20 mouse cellular contexts compared by ENCODE assay signal in genomic region chr7:27429135-27429534, GRCm38 (mm10). TPM values are rescaled to one million over a fixed set of nuclear protein-coding genes. Genes with fewer than 3 reads are reported as not detected.
A peak's percentile ranks its signal among the peaks of the same experiment; 100 is the strongest.
DNase-seq lines count a peak whose midpoint lies in the region; ATAC-seq and TF ChIP-seq lines count a peak whose summit lies in the region.
"Had no signal": no experiment of that assay in that cellular context is flagged by ENCODE, and none has a peak within 500 bp of the region (broad histone marks: within the 10 kb centered on the region; RNA-seq: fewer than 3 reads in every experiment).

No protein-coding gene starts in this region.

- H3K36me3 ChIP-seq in heart, adult 2 months (ENCODE audit: control insufficient read depth, insufficient read depth, low read length) = no peaks in the 10 kb centered on the region
- no peaks in the 10 kb centered on the region for H3K36me3 ChIP-seq in lung, embryonic 14.5 days (ENCODE audit: insufficient read depth)
- no peaks in the 10 kb centered on the region for H3K36me3 ChIP-seq in splenic B cell, adult 2 months (ENCODE audit: control insufficient read depth, insufficient read depth, low read length, poor library complexity, severe bottlenecking)
- H3K36me3 ChIP-seq: embryonic facial prominence, embryonic 13.5 days; G1E; hindbrain, embryonic 12.5 days; liver, embryonic 15.5 days; midbrain, embryonic 10.5 days had no signal

- TF ChIP-seq EP300 in heart, adult 2 months (IDR thresholded peaks at IDR 0.05; ENCODE audit: insufficient read depth, low read depth, low read length) = no peak

- H3K79me2 ChIP-seq in heart, adult 2 months (replicated peaks; ENCODE audit: control insufficient read depth, insufficient read depth, low read length) = no peaks in the 10 kb centered on the region

- TF ChIP-seq CTCF in heart, adult 2 months (IDR thresholded peaks at IDR 0.05) = peak; percentile 34
- peak; percentile 39 for TF ChIP-seq CTCF in lung, embryonic 14.5 days (IDR thresholded peaks at IDR 0.05; ENCODE audit: low read depth)
- TF ChIP-seq CTCF in Patski (IDR thresholded peaks at IDR 0.05) = peak; percentile 42

- POLR2A ChIA-PET in Patski (lab: Charles Lee) = no interaction called here

- no peak overlapping the region for H3K4me3 ChIP-seq in heart, adult 2 months
- H3K4me3 ChIP-seq in lung, embryonic 14.5 days (ENCODE audit: low read depth, low read length) = no peak overlapping the region
- H3K4me3 ChIP-seq: embryonic facial prominence, embryonic 13.5 days; hindbrain, embryonic 12.5 days; liver, embryonic 15.5 days; midbrain, embryonic 10.5 days had no signal

- intact Hi-C loops in heart, adult 2 months (cut with DNase I) = no loop called here

- in situ Hi-C loops in Patski (cut with MboI; ENCODE audit: low pct_unique_long_range_greater_than_20kb) = no loop called here

- no peak for ATAC-seq in lung, embryonic 14.5 days (ENCODE audit: insufficient read depth)
- ATAC-seq in Patski = no peak
- ATAC-seq: activated CD4-positive, CD25-positive, alpha-beta regulatory T cell, adult 4 months; intestine, embryonic 16.5 days had no signal

- H3K9me3 ChIP-seq in lung, embryonic 14.5 days (ENCODE audit: low read depth, low read length) = no peaks in the 10 kb centered on the region
- H3K9me3 ChIP-seq: liver, embryonic 15.5 days had no signal

- WGBS in heart, adult 2 months = 61% methylated on average over 2 of the region's 2 CpGs
- 62% methylated on average over 2 of the region's 2 CpGs for WGBS in lung, embryonic 14.5 days

- no peaks in the 10 kb centered on the region for H3K27me3 ChIP-seq in heart, adult 2 months (ENCODE audit: control insufficient read depth, insufficient read depth, low read length)
- peaks cover 9% of the 10 kb centered on the region; the same call in 1 of the 2 replicates for H3K27me3 ChIP-seq in lung, embryonic 14.5 days (ENCODE audit: insufficient read depth, low read length)
- H3K27me3 ChIP-seq in Patski = peaks cover 20% of the 10 kb centered on the region
- no peaks in the 10 kb centered on the region for H3K27me3 ChIP-seq in splenic B cell, adult 2 months (ENCODE audit: control insufficient read depth, insufficient read depth, low read length, poor library complexity, severe bottlenecking)

- no peak overlapping the region for H3K4me2 ChIP-seq in lung, embryonic 14.5 days
- H3K4me2 ChIP-seq: embryonic facial prominence, embryonic 13.5 days; hindbrain, embryonic 12.5 days; liver, embryonic 15.5 days had no signal

- H3K27ac ChIP-seq in heart, adult 2 months = no peak overlapping the region
- no peak overlapping the region for H3K27ac ChIP-seq in lung, embryonic 14.5 days (ENCODE audit: low read depth)
- H3K27ac ChIP-seq: embryonic facial prominence, embryonic 13.5 days; hindbrain, embryonic 12.5 days; liver, embryonic 15.5 days; midbrain, embryonic 10.5 days had no signal

- DNase-seq in heart, adult 2 months = no peak
- no peak for DNase-seq in heart, adult 11 months
- no peak for DNase-seq in lung, embryonic 14.5 days
- DNase-seq in lung, postnatal 14 days = no peak
- DNase-seq in Patski (ENCODE audit: low read depth, low spot score) = no peak
- peak; percentile 37 for DNase-seq in splenic B cell, adult 2 months (ENCODE audit: low read depth, low spot score)
- no peak for DNase-seq in layer of hippocampus, adult 11-12 months (ENCODE audit: low spot score)
- DNase-seq: adrenal gland, postnatal 14 days; cerebellum, adult 8-10 months; gastrocnemius, postnatal 10 days; kidney, postnatal 14 days; lung, postnatal 36 days; thymus, adult 18-20 months had no signal

- no peaks in the 10 kb centered on the region for H3K4me1 ChIP-seq in heart, adult 2 months (ENCODE audit: control insufficient read depth, insufficient read depth, low read length)
- H3K4me1 ChIP-seq in lung, embryonic 14.5 days (ENCODE audit: insufficient read depth) = no peaks in the 10 kb centered on the region
- H3K4me1 ChIP-seq: hindbrain, embryonic 12.5 days; midbrain, embryonic 10.5 days had no signal

- no peak for TF ChIP-seq POLR2A in heart, adult 2 months (IDR thresholded peaks at IDR 0.05; ENCODE audit: insufficient read depth, low read depth, low read length)

- H3K9ac ChIP-seq in heart, adult 2 months (ENCODE audit: low read depth, low read length) = no peak overlapping the region
- H3K9ac ChIP-seq in lung, embryonic 14.5 days = no peak overlapping the region
- H3K9ac ChIP-seq: embryonic facial prominence, embryonic 13.5 days; hindbrain, embryonic 12.5 days; liver, embryonic 15.5 days had no signal

- CTCF ChIA-PET in Patski (lab: Charles Lee) = interaction anchor here (1.6 to 2.2 kb wide), 2 partner anchors 8 to 14 kb away, joined by 3 to 5 read pairs; no protein-coding TSS in a partner anchor

RNA-seq across cellular contexts. Expression of gene Sptbn4, which starts 18.4 kb away (rescaled TPM):
- total RNA-seq in heart, adult 2 months (2021) = under 1 TPM; 0.18 to 0.20 TPM
- 0.23 and 0.44 TPM in 2 replicates for polyA plus RNA-seq in heart, adult 2 months (2012; rRNA removed)
- 0.31 and 0.51 TPM in 2 replicates for polyA plus RNA-seq in lung, embryonic 14.5 days (2014; fragmentation: Nextera tagmentation; extraction: Ambion mirVana)
- 0.13 TPM for polyA plus RNA-seq in Patski (2021)

RNA-seq across cellular contexts. Expression of gene Blvrb, which starts 18.6 kb away (rescaled TPM):
- total RNA-seq in heart, adult 2 months (2021) = 10 to 100 TPM; 29.9 to 31.7 TPM
- 41.7 and 46.2 TPM in 2 replicates for polyA plus RNA-seq in heart, adult 2 months (2012; rRNA removed)
- polyA plus RNA-seq in lung, embryonic 14.5 days (2014; fragmentation: Nextera tagmentation; extraction: Ambion mirVana) = 54.5 and 56.0 TPM in 2 replicates
- polyA plus RNA-seq in Patski (2021) = 20.3 TPM

RNA-seq across cellular contexts. Expression of gene Sertad3, which starts 44.4 kb away (rescaled TPM):
- total RNA-seq in heart, adult 2 months (2021) = 1 to 10 TPM; 3.5 to 6.2 TPM
- polyA plus RNA-seq in heart, adult 2 months (2012; rRNA removed) = 6.9 TPM in 2 replicates
- polyA plus RNA-seq in lung, embryonic 14.5 days (2014; fragmentation: Nextera tagmentation; extraction: Ambion mirVana) = 22.0 and 24.3 TPM in 2 replicates
- 9.1 TPM for polyA plus RNA-seq in Patski (2021)

RNA-seq across cellular contexts. Expression of gene Sertad1, which starts 57.6 kb away (rescaled TPM):
- total RNA-seq in heart, adult 2 months (2021) = 10 to 100 TPM in 1 of 2 experiments, 1 to 10 TPM in 1; 7.6 to 10.2 TPM
- 12.2 and 14.0 TPM in 2 replicates for polyA plus RNA-seq in heart, adult 2 months (2012; rRNA removed)
- polyA plus RNA-seq in lung, embryonic 14.5 days (2014; fragmentation: Nextera tagmentation; extraction: Ambion mirVana) = 39.3 and 42.5 TPM in 2 replicates
- polyA plus RNA-seq in Patski (2021) = 27.6 TPM
